Mouse (Mus musculus): ENCODE measurements around the gene Bmi1. TPM values are rescaled to one million over a fixed set of nuclear protein-coding genes. Genes with fewer than 3 reads are reported as not detected.

Bmi1 gene
- 10 to 100 TPM; 46.6 to 50.7 TPM for total RNA-seq (2021)
- long read RNA-seq, experiment 1, transcript Bmi1-201 (10 exons, 3,594 nt) = major isoform, 15 of 18 reads
- long read RNA-seq, experiment 1, partial matches to known transcripts = 0 of 18 reads
- long read RNA-seq, experiment 1, other reads (novel, unspliced or antisense) = 3 of 18 reads
- long read RNA-seq, experiment 2, transcript Bmi1-201 (10 exons, 3,594 nt) = major isoform, 40 of 49 reads
- long read RNA-seq, experiment 2, partial matches to known transcripts = 6 of 49 reads
- long read RNA-seq, experiment 2, other reads (novel, unspliced or antisense) = 3 of 49 reads

GRCm38 (mm10) chr2:18676936-18677491 is at the start of gene Bmi1:
Gene Bmi1, plus strand, starts transcription at chr2:18677018.
- peak; percentile 33 to 44 for DNase-seq (ENCODE audit: low spot score in 2 of 2)

- DNase-seq (ENCODE audit: low spot score in 2 of 2) = no peak
Measured at GRCm38 (mm10) chr2:18630547-18630946, 46.3 kb upstream of the Bmi1 start.

- DNase-seq (ENCODE audit: low spot score in 2 of 2) = no peak
Measured at GRCm38 (mm10) chr2:18635052-18635451, 41.8 kb upstream of the Bmi1 start.

GRCm38 (mm10) chr2:18648563-18648962 is 28.3 kb upstream of the Bmi1 start:
- no peak for DNase-seq (ENCODE audit: low spot score in 2 of 2)

DNA sequence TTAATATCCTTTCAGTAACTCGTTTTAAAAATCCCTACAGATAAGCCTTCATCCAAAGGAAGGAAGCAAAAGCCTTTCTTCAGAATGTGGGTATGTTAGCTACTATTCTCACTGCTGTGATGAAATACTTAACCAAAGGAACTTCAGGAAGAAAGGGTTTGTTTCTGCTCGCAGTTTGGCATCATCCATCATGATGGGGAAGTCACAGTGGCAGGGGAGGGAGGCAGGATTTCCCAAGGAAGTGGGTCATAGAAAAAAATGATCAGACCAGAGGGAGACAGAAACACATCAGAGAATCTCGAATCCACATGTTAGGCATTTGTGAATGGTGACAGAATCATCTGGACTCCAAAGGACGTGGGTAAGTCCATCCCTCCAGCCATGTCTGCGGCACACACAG is 22.0 kb upstream of the Bmi1 start:
- DNase-seq (ENCODE audit: low spot score in 2 of 2) = no peak

DNA sequence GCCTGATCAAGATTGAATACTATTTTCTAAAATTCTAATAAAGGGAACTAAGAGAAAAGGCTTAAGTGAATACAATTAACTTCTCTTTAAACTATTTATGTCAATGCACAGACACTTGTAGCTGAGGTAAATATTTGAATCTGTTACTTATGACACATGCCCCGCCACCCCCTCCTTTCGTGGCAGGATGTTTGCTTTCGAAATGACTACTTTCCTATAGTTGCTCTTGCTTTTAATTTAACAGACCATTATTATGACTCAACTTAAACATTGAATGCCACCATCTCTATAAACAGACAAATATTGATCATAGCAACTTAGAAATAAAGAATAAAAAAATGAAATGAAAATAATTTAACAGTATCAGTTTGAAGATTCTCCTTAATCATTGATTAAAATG is 12.8 kb upstream of the Bmi1 start:
- DNase-seq (ENCODE audit: low spot score in 2 of 2) = no peak

DNA sequence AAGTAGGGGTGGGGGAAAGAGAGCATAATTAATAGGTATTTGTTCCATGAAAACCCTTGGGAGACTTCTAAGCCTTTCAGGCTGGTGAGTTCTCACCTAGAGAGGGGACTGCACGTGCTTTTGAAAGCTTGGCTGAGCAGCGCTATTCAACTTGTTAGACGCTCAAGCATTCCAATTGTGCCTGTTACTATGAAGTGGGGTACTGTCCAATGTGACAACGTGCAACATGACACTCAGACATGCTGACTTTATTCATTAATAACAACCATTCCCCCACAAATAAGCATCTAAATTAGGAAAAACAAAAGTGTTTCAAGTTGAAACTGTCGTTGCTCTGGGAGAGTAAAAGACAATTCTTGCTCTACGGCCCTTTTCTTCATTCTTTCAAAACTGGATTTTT is 5.8 kb upstream of the Bmi1 start:
- DNase-seq (ENCODE audit: low spot score in 2 of 2) = no peak

- DNase-seq (ENCODE audit: low spot score in 2 of 2) = peak; percentile 97 to 98
Measured at GRCm38 (mm10) chr2:18672133-18672765, 4.6 kb upstream of the Bmi1 start, which contains the start of gene Commd3. Gene Commd3, plus strand, starts transcription at chr2:18672384.

DNA sequence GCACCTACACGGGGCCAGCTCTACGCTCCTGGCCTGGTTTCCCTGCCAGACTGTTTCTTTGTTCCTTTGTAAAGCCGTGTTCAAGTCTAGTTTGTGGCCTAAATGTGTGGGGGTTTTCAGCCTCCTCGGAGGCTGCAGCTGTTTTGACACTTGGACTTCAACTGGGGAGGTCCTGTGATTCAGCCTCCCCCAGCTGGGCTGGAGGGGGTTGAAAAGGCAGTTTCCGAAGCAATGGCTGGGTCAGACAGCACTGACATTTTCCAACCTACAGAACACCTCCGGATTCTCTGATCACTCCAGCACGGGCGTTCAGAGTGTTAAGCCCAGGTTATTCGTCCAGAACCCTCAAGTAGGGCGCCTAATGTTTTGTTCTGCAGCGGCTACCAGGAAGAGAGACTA is 4.1 kb upstream of the Bmi1 start:
- DNase-seq (ENCODE audit: low spot score in 2 of 2) = no peak

DNA sequence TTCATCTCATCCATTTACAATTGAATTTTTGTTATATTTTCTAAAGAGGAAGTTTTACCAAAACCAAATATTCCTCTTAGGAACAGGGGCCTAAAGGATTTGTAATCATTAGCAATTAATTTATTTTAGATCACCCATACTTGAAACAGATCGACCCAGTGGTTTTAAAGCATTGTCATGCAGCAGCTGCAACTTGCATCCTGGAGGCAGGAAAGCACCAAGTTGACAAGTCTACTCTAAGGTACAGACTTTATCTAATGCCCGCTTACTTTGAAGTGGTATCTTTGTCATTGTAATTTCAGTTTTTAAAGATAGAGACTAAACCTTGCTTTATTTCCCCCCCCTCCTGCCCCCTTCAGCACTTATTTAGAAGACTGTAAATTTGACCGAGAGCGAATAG is 3.1 kb upstream of the Bmi1 start:
- no peak for DNase-seq (ENCODE audit: low spot score in 2 of 2)

- no peak for DNase-seq (ENCODE audit: low spot score in 2 of 2)
Measured at GRCm38 (mm10) chr2:18674193-18674902, 2.5 kb upstream of the Bmi1 start.

DNA sequence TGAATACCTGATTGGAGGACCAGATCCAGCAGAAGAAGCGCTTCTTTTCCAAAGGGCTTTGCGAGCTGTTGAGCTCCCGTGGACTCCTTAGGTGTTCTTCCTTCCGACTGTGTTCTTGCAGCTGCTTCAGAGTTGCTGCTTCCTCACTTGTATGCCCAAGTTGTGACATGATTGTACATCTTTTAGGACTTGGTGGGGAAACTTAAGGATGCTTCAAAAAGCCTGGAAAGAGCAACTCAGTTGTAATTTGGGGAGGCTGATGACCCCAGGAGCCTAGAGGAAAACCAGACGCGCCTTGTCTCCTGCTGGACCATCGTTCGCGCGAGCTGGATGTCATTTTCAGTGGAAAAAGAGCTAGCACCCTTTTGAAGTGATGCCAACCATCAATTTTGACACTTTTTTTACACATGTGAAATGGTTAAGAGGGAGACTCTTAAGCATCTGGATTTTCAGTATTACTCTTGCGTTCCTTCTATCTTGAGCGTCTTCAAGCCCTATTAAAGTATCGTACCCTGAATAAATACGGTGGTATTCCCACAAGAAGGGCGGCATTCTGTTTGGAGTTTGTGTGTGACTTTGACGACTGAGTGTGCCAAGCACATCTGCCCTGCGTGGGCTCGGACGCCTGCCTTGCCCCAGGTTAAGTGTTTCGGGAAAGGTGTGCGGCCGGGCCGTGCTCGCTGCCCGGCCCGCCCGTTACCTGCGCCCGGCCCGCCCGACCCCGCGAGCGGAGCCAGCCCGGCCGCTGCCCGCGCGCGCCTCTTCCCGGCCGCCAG is 949 bp upstream of the Bmi1 start:
- DNase-seq (ENCODE audit: low spot score in 2 of 2) = no peak

DNA sequence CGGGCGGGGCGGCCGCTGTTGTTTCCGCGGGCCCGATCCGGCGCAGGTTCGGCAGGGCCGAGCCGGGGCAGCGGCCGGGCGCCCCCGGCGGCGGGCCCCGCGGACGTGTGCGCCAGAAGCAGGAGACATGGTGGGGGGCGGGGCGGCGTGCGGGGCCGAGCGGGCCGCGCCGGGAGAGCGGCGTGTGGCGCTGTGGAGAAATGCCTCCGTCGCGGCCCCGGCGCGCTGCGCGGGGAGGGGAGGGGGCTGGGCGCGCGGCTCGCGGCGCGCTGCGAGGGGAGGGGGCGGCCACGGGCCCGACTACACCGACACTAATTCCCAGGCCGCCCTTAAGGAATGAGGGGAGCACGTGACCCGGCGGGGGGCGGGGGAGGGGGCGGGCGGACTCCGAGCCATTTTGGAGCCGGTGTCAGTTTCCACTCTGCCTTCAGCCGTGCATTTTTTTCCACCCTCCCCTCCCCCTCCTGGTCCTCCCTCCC is 322 bp upstream of the Bmi1 start:
- peak; percentile 45 to 63 for DNase-seq (ENCODE audit: low spot score in 2 of 2)

GRCm38 (mm10) chr2:18677631-18678471 is 1.0 kb downstream of the Bmi1 start:
- DNase-seq (ENCODE audit: low spot score in 2 of 2) = peak; percentile 8 to 31

- DNase-seq (ENCODE audit: low spot score in 2 of 2) = no peak
Measured at GRCm38 (mm10) chr2:18679701-18680100, 2.9 kb downstream of the Bmi1 start.

DNA sequence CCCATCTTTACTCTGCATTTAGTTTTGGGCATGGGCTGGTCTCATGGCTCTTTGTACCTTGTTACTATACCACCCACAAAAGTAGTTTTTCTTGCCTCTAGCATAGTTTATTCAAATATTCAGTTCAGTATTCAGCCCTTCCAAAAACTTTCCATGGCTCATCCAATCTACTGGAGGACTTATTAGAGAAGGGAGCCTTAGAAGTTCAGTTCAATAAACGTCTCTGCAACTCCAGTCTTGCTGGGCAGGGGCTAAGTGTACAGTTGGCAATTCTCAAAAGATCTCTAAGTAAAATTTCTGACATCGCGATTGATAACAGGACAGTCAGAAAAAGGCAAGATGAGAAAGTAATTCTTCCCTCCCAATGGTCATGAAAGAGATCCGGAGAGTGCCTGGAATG is 3.7 kb downstream of the Bmi1 start:
- no peak for DNase-seq (ENCODE audit: low spot score in 2 of 2)

DNA sequence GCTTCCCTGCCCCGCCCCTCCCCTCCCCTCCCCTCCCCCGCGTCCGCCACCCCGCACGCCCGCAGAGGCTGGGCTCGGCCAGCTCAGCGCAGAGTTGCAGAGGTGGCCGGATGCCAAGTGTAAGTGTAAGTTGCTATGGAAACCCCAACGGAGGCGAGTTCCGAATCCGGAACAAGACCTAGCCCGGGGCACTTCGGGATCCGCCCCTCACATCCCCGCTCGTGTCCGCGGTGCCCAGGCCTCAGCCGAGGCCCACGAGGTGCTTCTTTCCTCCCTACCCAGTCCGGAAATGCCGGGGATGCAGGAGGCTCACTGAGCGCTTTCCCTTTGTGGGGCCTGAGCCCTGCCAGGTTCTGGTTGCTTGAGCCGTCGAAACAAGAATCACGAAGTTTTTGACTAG is 4.1 kb downstream of the Bmi1 start:
- DNase-seq (ENCODE audit: low spot score in 2 of 2) = peak; percentile 28 to 30

DNA sequence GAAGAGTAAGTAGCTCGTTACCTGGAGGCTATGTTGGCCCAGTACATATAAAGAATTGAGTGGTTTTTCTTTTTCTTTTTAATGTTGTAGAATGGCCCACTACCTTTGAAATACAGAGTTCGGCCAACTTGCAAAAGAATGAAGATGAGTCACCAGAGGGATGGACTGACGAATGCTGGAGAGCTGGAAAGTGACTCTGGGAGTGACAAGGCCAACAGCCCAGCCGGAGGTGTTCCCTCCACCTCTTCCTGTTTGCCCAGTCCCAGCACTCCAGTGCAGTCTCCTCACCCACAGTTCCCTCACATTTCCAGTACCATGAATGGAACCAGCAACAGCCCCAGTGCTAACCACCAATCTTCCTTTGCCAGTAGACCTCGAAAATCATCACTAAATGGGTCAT is 7.2 kb downstream of the Bmi1 start:
- no peak for DNase-seq (ENCODE audit: low spot score in 2 of 2)

DNA sequence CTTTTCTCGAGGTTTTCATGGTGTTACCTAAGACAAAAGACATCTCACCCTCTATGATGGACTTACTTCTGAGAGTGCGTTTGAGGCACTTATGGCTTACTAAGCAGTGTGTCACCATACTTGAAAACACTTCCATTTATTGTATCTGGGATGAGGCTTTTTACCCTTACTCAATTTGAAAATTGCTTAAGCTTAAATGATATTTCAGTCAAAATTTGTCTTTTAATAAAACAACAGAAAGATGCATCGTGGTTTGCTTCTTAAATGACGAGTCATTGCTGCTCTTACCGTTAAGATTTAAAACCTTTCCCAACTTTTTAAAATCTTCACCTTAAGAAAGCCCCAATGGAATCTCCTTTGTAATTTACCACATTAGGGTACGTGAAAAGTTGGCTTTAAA is 9.6 kb downstream of the Bmi1 start:
- DNase-seq (ENCODE audit: low spot score in 2 of 2) = no peak
